Mouse (Mus musculus) bone marrow, adult 2 months (tissue): ENCODE results near the gene 1110059E24Rik.
"Not testable (repeated sequence)": the region's sequence is repeated elsewhere in the genome, so short reads cannot be mapped to it uniquely, and the experiment has no call there.

ENCODE experiments used
- CTCF ChIP-seq: fragments of 200-500 bp; IDR thresholded peaks from 2 replicates; pipeline ENCODE4 v1.5.1; 2011; ENCODE audit warnings: low read length, control low read depth; ENCODE audit not compliant: control insufficient read depth, insufficient read depth
- POLR2A ChIP-seq: fragments of 200-500 bp; IDR thresholded peaks from 2 replicates; pipeline ENCODE4 v1.6.1; 2011; ENCODE audit warnings: low read depth, mild to moderate bottlenecking, control low read depth, low read length, borderline replicate concordance; ENCODE audit not compliant: control insufficient read depth

GRCm38 (mm10) chr19:21628440-21628839, 24.3 kb downstream of the 1110059E24Rik start:
- not testable (repeated sequence) for TF ChIP-seq CTCF, POLR2A
